Mouse (Mus musculus): ENCODE results near the gene Phox2b. TPM values are rescaled to one million over a fixed set of nuclear protein-coding genes. Genes with fewer than 3 reads are reported as not detected.

Phox2b gene
- 0.08 and 0.11 TPM in 2 replicates for polyA plus RNA-seq (2016; fragmentation: Nextera tagmentation; extraction: Ambion mirVana)

GRCm38 (mm10) chr5:67098733-67099323, at the start of gene Phox2b:
Gene Phox2b, minus strand, starts transcription at chr5:67099301.
- Histone ChIP-seq H3K36me3 (no peaks in the 10 kb centered on the region), H3K27me3 (ENCODE audit: low read depth, poor library complexity, severe bottlenecking) (peaks cover 100% of the 10 kb centered on the region), H3K27ac (no peak within 1 kb of the TSS), H3K9me3 (replicated peaks) (no peaks in the 10 kb centered on the region), H3K4me3 (no peak within 1 kb of the TSS), H3K4me1 (peaks cover 29% of the 10 kb centered on the region)
- 1% methylated on average over 16 of the region's 16 CpGs for WGBS
- peak; percentile 64 for DNase-seq (ENCODE audit: low spot score)

- Histone ChIP-seq H3K27ac (no peak overlapping the region), H3K27me3 (ENCODE audit: low read depth, poor library complexity, severe bottlenecking) (no peaks in the 10 kb centered on the region), H3K36me3 (no peaks in the 10 kb centered on the region), H3K4me1 (peaks cover 4% of the 10 kb centered on the region; the same call in 1 of the 2 replicates), H3K9me3 (replicated peaks) (no peaks in the 10 kb centered on the region), H3K4me3 (no peak overlapping the region)
- WGBS, result 82% methylated on average over 4 of the region's 4 CpGs
- no peak for DNase-seq (ENCODE audit: low spot score)
Observed at GRCm38 (mm10) chr5:67142622-67143021, 43.5 kb upstream of the Phox2b start.

GRCm38 (mm10) chr5:67139052-67140015, 40.2 kb upstream of the Phox2b start:
- WGBS, result 67% methylated on average over 25 of the region's 25 CpGs
- Histone ChIP-seq H3K27me3 (ENCODE audit: low read depth, poor library complexity, severe bottlenecking) (no peaks in the 10 kb centered on the region), H3K36me3 (no peaks in the 10 kb centered on the region)

GRCm38 (mm10) chr5:67138643-67139042, 39.5 kb upstream of the Phox2b start:
- H3K27ac ChIP-seq, result no peak overlapping the region
- 84% methylated on average over 8 of the region's 8 CpGs for WGBS
- no peaks in the 10 kb centered on the region for H3K9me3 ChIP-seq (replicated peaks)
- no peaks in the 10 kb centered on the region for H3K36me3 ChIP-seq
- H3K4me1 ChIP-seq, result no peaks in the 10 kb centered on the region; the same call in 1 of the 2 replicates
- H3K4me3 ChIP-seq, result no peak overlapping the region
- DNase-seq (ENCODE audit: low spot score), result no peak
- no peaks in the 10 kb centered on the region for H3K27me3 ChIP-seq (ENCODE audit: low read depth, poor library complexity, severe bottlenecking)

More at GRCm38 (mm10) chr5:67139052-67140015, 40.2 kb upstream of the Phox2b start:
- Histone ChIP-seq H3K4me1 (no peaks in the 10 kb centered on the region; the same call in 1 of the 2 replicates), H3K27ac (no peak overlapping the region), H3K4me3 (no peak overlapping the region), H3K9me3 (replicated peaks) (no peaks in the 10 kb centered on the region)
- no peak for DNase-seq (ENCODE audit: low spot score)

GRCm38 (mm10) chr5:67134698-67135097, 35.6 kb upstream of the Phox2b start:
- Histone ChIP-seq H3K4me3 (no peak overlapping the region), H3K4me1 (no peaks in the 10 kb centered on the region; the same call in 1 of the 2 replicates), H3K36me3 (no peaks in the 10 kb centered on the region), H3K9me3 (replicated peaks) (no peaks in the 10 kb centered on the region), H3K27me3 (ENCODE audit: low read depth, poor library complexity, severe bottlenecking) (no peaks in the 10 kb centered on the region), H3K27ac (no peak overlapping the region)
- 80% methylated on average over 6 of the region's 6 CpGs for WGBS
- DNase-seq (ENCODE audit: low spot score), result peak; percentile 34

- H3K27me3 ChIP-seq (ENCODE audit: low read depth, poor library complexity, severe bottlenecking), result no peaks in the 10 kb centered on the region
- no peaks in the 10 kb centered on the region for H3K9me3 ChIP-seq (replicated peaks)
- H3K4me1 ChIP-seq, result no peaks in the 10 kb centered on the region
- no peak overlapping the region for H3K4me3 ChIP-seq
- no peak overlapping the region for H3K27ac ChIP-seq
- H3K36me3 ChIP-seq, result no peaks in the 10 kb centered on the region
- no peak for DNase-seq (ENCODE audit: low spot score)
- WGBS, result 79% methylated on average over 2 of the region's 2 CpGs
Observed at GRCm38 (mm10) chr5:67131671-67132070, 32.6 kb upstream of the Phox2b start.

GRCm38 (mm10) chr5:67106261-67106660, 7.2 kb upstream of the Phox2b start:
- DNase-seq (ENCODE audit: low spot score), result no peak
- H3K27ac ChIP-seq, result no peak overlapping the region
- peaks cover 83% of the 10 kb centered on the region for H3K27me3 ChIP-seq (ENCODE audit: low read depth, poor library complexity, severe bottlenecking)
- H3K9me3 ChIP-seq (replicated peaks), result no peaks in the 10 kb centered on the region
- no peak overlapping the region for H3K4me3 ChIP-seq
- 86% methylated on average over 2 of the region's 2 CpGs for WGBS
- peaks cover 8% of the 10 kb centered on the region for H3K4me1 ChIP-seq
- H3K36me3 ChIP-seq, result no peaks in the 10 kb centered on the region

- Histone ChIP-seq H3K4me3 (no peak overlapping the region), H3K27me3 (ENCODE audit: low read depth, poor library complexity, severe bottlenecking) (peaks cover 96% of the 10 kb centered on the region), H3K9me3 (replicated peaks) (no peaks in the 10 kb centered on the region), H3K36me3 (no peaks in the 10 kb centered on the region), H3K27ac (no peak overlapping the region), H3K4me1 (peaks cover 17% of the 10 kb centered on the region)
- no peak for DNase-seq (ENCODE audit: low spot score)
- 7% methylated on average over 3 of the region's 3 CpGs for WGBS
Observed at GRCm38 (mm10) chr5:67103016-67103415, 3.9 kb upstream of the Phox2b start.

GRCm38 (mm10) chr5:67101793-67102600, 2.9 kb upstream of the Phox2b start:
- peaks cover 99% of the 10 kb centered on the region for H3K27me3 ChIP-seq (ENCODE audit: low read depth, poor library complexity, severe bottlenecking)
- H3K4me3 ChIP-seq, result no peak overlapping the region
- H3K9me3 ChIP-seq (replicated peaks), result no peaks in the 10 kb centered on the region
- WGBS, result 2% methylated on average over 28 of the region's 28 CpGs
- no peaks in the 10 kb centered on the region for H3K36me3 ChIP-seq
- DNase-seq (ENCODE audit: low spot score), result peak; percentile 60
- no peak overlapping the region for H3K27ac ChIP-seq
- H3K4me1 ChIP-seq, result peaks cover 17% of the 10 kb centered on the region

GRCm38 (mm10) chr5:67101395-67101760, 2.3 kb upstream of the Phox2b start:
- Histone ChIP-seq H3K4me1 (peaks cover 18% of the 10 kb centered on the region), H3K27ac (no peak overlapping the region), H3K9me3 (replicated peaks) (no peaks in the 10 kb centered on the region), H3K4me3 (no peak overlapping the region), H3K36me3 (no peaks in the 10 kb centered on the region), H3K27me3 (ENCODE audit: low read depth, poor library complexity, severe bottlenecking) (peaks cover 100% of the 10 kb centered on the region)
- DNase-seq (ENCODE audit: low spot score), result no peak
- 2% methylated on average over 9 of the region's 9 CpGs for WGBS

- H3K27me3 ChIP-seq (ENCODE audit: low read depth, poor library complexity, severe bottlenecking), result peaks cover 100% of the 10 kb centered on the region
- WGBS, result 2% methylated on average over 34 of the region's 34 CpGs
- H3K4me3 ChIP-seq, result no peak overlapping the region
- H3K36me3 ChIP-seq, result no peaks in the 10 kb centered on the region
- H3K27ac ChIP-seq, result no peak overlapping the region
- H3K4me1 ChIP-seq, result peaks cover 24% of the 10 kb centered on the region
- peak; percentile 68 for DNase-seq (ENCODE audit: low spot score)
- no peaks in the 10 kb centered on the region for H3K9me3 ChIP-seq (replicated peaks)
Observed at GRCm38 (mm10) chr5:67100564-67101394, 1.7 kb upstream of the Phox2b start.
